Mouse (Mus musculus): Measurements from ENCODE around the gene Map7d1.
A peak's percentile ranks its signal among the peaks of the same experiment; 100 is the strongest.
"Not testable (repeated sequence)": the region's sequence is repeated elsewhere in the genome, so short reads cannot be mapped to it uniquely, and the experiment has no call there.

Map7d1 gene

GRCm38 (mm10) chr4:126241956-126242355 lies 14.2 kb downstream of the Map7d1 start:
- no peak for DNase-seq (ENCODE audit: low read depth, low spot score)

- DNase-seq (ENCODE audit: low read depth, low spot score) = no peak
Observed at GRCm38 (mm10) chr4:126239862-126240475, 16.2 kb downstream of the Map7d1 start.

- DNase-seq (ENCODE audit: low read depth, low spot score) = peak; percentile 31
Observed at GRCm38 (mm10) chr4:126237721-126238242, 18.4 kb downstream of the Map7d1 start.

GRCm38 (mm10) chr4:126236467-126237280 lies 19.5 kb downstream of the Map7d1 start:
- DNase-seq (ENCODE audit: low read depth, low spot score) = no peak

- DNase-seq (ENCODE audit: low read depth, low spot score) = peak; percentile 17
Observed at GRCm38 (mm10) chr4:126235191-126235590, 21.0 kb downstream of the Map7d1 start.

GRCm38 (mm10) chr4:126234496-126235175 lies 21.5 kb downstream of the Map7d1 start:
- DNase-seq (ENCODE audit: low read depth, low spot score) = no peak

- no peak for DNase-seq (ENCODE audit: low read depth, low spot score)
Observed at GRCm38 (mm10) chr4:126233676-126234308, 22.4 kb downstream of the Map7d1 start.

GRCm38 (mm10) chr4:126229900-126230299 lies 26.2 kb downstream of the Map7d1 start:
- no peak for DNase-seq (ENCODE audit: low read depth, low spot score)

GRCm38 (mm10) chr4:126228144-126228543 lies 28.0 kb downstream of the Map7d1 start:
- DNase-seq (ENCODE audit: low read depth, low spot score) = no peak

GRCm38 (mm10) chr4:126227077-126227761 lies 28.9 kb downstream of the Map7d1 start:
- DNase-seq (ENCODE audit: low read depth, low spot score) = peak; percentile 90

- DNase-seq (ENCODE audit: low read depth, low spot score) = no peak
Observed at GRCm38 (mm10) chr4:126226640-126227039, 29.5 kb downstream of the Map7d1 start.

GRCm38 (mm10) chr4:126222631-126223030 lies 33.5 kb downstream of the Map7d1 start:
- DNase-seq (ENCODE audit: low read depth, low spot score) = no peak

GRCm38 (mm10) chr4:126220045-126220444 lies 36.1 kb downstream of the Map7d1 start:
- no peak for DNase-seq (ENCODE audit: low read depth, low spot score)

- not testable (repeated sequence) for DNase-seq (ENCODE audit: low read depth, low spot score)
Observed at GRCm38 (mm10) chr4:126219540-126219939, 36.6 kb downstream of the Map7d1 start.

- DNase-seq (ENCODE audit: low read depth, low spot score) = no peak
Observed at GRCm38 (mm10) chr4:126217771-126218170, 38.4 kb downstream of the Map7d1 start.

- peak; percentile 45 for DNase-seq (ENCODE audit: low read depth, low spot score)
Observed at GRCm38 (mm10) chr4:126207081-126207480, 49.1 kb downstream of the Map7d1 start.

- no peak for DNase-seq (ENCODE audit: low read depth, low spot score)
Observed at GRCm38 (mm10) chr4:126205386-126205785, 50.8 kb downstream of the Map7d1 start.

GRCm38 (mm10) chr4:126204661-126205230 lies 51.4 kb downstream of the Map7d1 start:
- peak; percentile 62 for DNase-seq (ENCODE audit: low read depth, low spot score)

- no peak for DNase-seq (ENCODE audit: low read depth, low spot score)
Observed at GRCm38 (mm10) chr4:126204016-126204415, 52.1 kb downstream of the Map7d1 start.

- peak; percentile 36 for DNase-seq (ENCODE audit: low read depth, low spot score)
Observed at GRCm38 (mm10) chr4:126203336-126203895, 52.7 kb downstream of the Map7d1 start.
